Mouse (Mus musculus) B cell, adult (primary cell): ENCODE results near the gene Mrps30. TPM values are rescaled to one million over a fixed set of nuclear protein-coding genes. Genes with fewer than 3 reads are reported as not detected.

Experiments used
- total RNA-seq: library from RNA; stranded (reverse); gene quantifications from 4 replicates; pipeline ENCODE4 v1.2.4, GENCODE M21; 2023; ENCODE audit not compliant: inconsistent age

The Mrps30 gene
- 32.0 to 32.8 TPM (median 32.3 TPM) in 4 replicates for total RNA-seq

DNA sequence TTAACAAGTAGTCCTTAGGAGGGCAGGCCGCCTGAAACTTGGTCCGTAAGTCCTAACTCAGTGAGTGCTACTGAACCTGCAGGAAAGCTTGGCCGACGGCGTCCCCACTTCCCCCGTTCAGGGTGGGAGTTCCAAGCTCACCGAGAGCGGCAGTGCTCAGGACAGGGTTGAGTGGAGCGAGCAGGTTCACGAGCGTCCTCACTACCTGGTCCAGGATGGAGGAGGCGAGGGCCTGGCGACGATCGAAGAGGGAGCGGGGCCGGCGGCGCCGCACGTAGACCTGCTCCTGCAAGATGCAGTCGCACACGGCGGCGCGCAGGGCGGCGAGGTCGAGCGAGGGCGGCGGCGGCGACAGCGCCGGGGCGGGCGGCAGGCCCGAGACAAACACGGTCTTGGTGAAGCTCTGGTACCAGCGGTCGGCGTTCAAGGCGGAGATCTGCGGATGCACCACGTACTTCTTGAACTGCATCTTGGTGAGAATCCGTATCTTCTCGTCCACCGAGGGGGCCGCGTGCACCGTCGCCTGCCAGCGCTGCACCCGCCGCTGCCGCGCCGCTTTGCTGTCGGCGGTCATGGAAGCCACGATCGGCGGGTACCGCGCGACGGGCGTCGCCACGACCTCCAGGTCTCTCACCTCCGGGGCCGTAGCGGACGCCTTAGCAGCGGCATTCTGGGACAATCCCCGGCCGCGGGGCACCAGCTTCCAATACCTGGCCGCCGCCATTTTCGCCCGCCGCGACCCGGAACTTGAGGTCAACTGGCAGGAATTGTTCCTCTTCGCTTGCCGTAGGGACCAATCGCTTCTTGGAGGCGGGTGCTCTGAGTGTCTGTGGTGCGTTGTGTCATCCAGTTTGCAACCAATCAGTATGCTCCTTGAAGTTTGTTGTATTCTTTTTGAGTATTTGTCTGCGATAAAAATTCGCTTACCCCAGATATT, at the start of gene Mrps30, which contains the start of gene B430218F22Rik:
Gene Mrps30, minus strand, starts transcription at position 742 of the 937 bp plus-strand sequence.
Gene B430218F22Rik, plus strand, starts transcription at position 120 of the 937 bp plus-strand sequence.

Other genes with a start within 250 kb of the Mrps30 start
- gene B430218F22Rik, start 622 bp downstream of the Mrps30 start, total RNA-seq, result 0.33 to 0.35 TPM in 2 of 4 replicates, not detected in the others